Mouse (Mus musculus) heart, adult 2 months (tissue): ENCODE measurements around the gene Zfp281.

Experiments used
- CTCF ChIP-seq: fragments of 200-600 bp; IDR thresholded peaks from 2 replicates; pipeline ENCODE4 v1.8.1; 2022; ENCODE audit warnings: antibody characterized with exemption, mild to moderate bottlenecking, moderate library complexity
- EP300 ChIP-seq: fragments of 200-500 bp; IDR thresholded peaks from 2 replicates; pipeline ENCODE4 v1.6.1; 2011; ENCODE audit warnings: low read depth, low read length, control low read depth; ENCODE audit not compliant: insufficient read depth
- POLR2A ChIP-seq: fragments of 200-500 bp; IDR thresholded peaks from 2 replicates; pipeline ENCODE4 v1.6.1; 2011; ENCODE audit warnings: mild to moderate bottlenecking, low read depth, low read length, control low read depth; ENCODE audit not compliant: insufficient read depth

DNA sequence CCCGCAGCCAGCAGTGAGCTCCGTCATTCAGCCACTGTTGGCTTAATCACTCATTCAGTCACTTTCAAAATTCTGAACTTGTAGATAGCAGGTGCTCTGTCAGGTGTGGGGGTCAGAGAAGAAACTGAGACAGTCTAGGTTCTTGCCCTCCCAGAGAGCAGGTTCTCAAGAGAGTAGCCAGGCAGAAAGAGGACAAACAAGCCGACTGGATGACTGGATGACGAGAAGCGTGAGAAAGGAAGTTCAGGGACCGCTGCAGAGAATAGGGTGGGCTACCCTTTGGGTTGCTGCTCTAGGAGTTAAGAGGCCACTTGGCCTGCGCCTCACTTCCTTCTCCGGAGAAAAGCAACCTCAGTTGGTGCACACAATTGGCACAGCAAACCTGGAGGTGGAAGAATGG, 28.8 kb downstream of the Zfp281 start:
- TF ChIP-seq CTCF (no peak), EP300 (no peak), POLR2A (no peak)
